Mouse (Mus musculus): ENCODE data around the gene Adgrv1. TPM values are rescaled to one million over a fixed set of nuclear protein-coding genes. Genes with fewer than 3 reads are reported as not detected.
A peak's percentile ranks its signal among the peaks of the same experiment; 100 is the strongest.

Adgrv1 gene
- polyA plus RNA-seq, 1 experiment from 2014 or later, result 11.5 TPM

DNA sequence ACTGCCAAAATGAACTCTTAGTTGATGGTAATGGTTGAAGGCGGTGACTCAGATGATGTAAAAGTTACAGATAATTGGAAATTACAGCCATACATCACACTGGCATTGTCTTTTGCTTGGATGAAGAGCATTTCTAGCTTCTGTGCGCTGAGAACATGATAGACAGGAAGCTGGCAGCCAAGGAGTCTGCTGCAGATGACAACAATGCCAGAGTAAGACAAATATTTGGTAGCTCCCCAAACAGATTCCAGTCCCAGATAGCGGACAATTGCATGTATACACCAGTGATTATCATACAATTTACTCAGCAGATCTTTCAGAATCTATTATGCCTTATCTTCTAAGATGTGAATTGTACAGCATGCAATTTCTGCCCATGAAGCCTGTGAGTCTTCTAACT is 409.2 kb downstream of the Adgrv1 start:
- Histone ChIP-seq H3K4me2 (ENCODE audit: low read length) (no peak overlapping the region), H3K4me1 (replicated peaks; ENCODE audit: control insufficient read depth, insufficient read depth, low read length) (no peaks in the 10 kb centered on the region), H3K9me3 (ENCODE audit: control insufficient read depth, low read length) (no peaks in the 10 kb centered on the region), H3K27me3 (replicated peaks; ENCODE audit: control insufficient read depth, insufficient read depth, low read length) (no peaks in the 10 kb centered on the region), H3K36me3 (ENCODE audit: control insufficient read depth, insufficient read depth) (no peaks in the 10 kb centered on the region), H3K27ac (ENCODE audit: low read length) (no peak overlapping the region), H3K9ac (replicated peaks; ENCODE audit: low read depth, low read length) (no peak overlapping the region), H3K4me3 (replicated peaks; ENCODE audit: low read length) (no peak overlapping the region)
- 73% methylated on average over 3 of the region's 3 CpGs for WGBS
- 0 out of 2 replicates have a peak, but pooled peaks have one; percentile 26 for ATAC-seq

DNA sequence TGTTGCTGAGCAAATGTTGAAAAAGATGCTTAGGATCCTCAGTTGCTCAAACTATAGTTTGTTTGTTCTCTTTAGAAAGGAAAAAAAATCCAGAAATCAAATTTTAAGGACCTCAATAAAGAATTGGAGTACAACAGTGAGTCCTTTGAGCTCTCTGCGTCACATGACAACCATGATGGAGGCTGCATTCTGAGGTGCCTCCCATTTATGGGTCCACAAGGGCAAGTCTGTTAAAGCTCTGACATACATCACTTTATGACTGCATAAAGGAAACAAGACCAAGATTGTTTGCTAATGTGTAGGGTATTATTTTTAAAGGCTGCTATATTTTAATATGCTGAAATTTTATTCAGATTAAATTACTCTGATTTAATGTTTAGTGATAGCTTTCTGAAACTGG is 410.6 kb downstream of the Adgrv1 start:
- no peaks in the 10 kb centered on the region for H3K27me3 ChIP-seq (replicated peaks; ENCODE audit: control insufficient read depth, insufficient read depth, low read length)
- H3K4me1 ChIP-seq (replicated peaks; ENCODE audit: control insufficient read depth, insufficient read depth, low read length), result no peaks in the 10 kb centered on the region
- no peak overlapping the region for H3K4me3 ChIP-seq (replicated peaks; ENCODE audit: low read length)
- no peak overlapping the region for H3K9ac ChIP-seq (replicated peaks; ENCODE audit: low read depth, low read length)
- no peak overlapping the region for H3K27ac ChIP-seq (ENCODE audit: low read length)
- H3K9me3 ChIP-seq (ENCODE audit: control insufficient read depth, low read length), result no peaks in the 10 kb centered on the region
- WGBS, result 95% methylated on average over 1 of the region's 1 CpGs
- no peak overlapping the region for H3K4me2 ChIP-seq (ENCODE audit: low read length)
- no peaks in the 10 kb centered on the region for H3K36me3 ChIP-seq (ENCODE audit: control insufficient read depth, insufficient read depth)
- no peak for ATAC-seq

DNA sequence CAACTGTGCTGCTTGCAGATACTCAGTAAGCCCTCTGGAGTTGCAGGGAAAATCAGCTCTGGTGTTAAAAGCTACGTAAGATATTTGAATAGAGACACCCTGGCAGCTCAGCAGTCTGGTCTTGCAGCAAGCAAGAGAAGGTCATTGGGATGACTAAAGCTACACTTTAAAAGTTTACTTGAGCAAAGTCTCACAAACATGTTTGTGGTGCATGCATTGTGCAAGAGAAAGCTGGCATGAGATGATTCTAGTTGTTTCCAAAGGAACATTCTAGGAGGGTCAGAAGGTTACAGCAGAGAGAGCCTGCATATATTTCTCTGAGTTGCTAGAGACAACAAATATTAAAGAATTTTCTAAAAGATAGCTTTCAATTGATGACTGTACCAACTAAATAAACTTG is 421.5 kb downstream of the Adgrv1 start:
- H3K27ac ChIP-seq (ENCODE audit: low read length), result no peak overlapping the region
- no peak for ATAC-seq
- WGBS, result 80% methylated on average over 1 of the region's 1 CpGs
- no peaks in the 10 kb centered on the region for H3K9me3 ChIP-seq (ENCODE audit: control insufficient read depth, low read length)
- H3K4me1 ChIP-seq (replicated peaks; ENCODE audit: control insufficient read depth, insufficient read depth, low read length), result no peaks in the 10 kb centered on the region
- no peak overlapping the region for H3K4me2 ChIP-seq (ENCODE audit: low read length)
- no peak overlapping the region for H3K9ac ChIP-seq (replicated peaks; ENCODE audit: low read depth, low read length)
- H3K4me3 ChIP-seq (replicated peaks; ENCODE audit: low read length), result no peak overlapping the region
- no peaks in the 10 kb centered on the region for H3K27me3 ChIP-seq (replicated peaks; ENCODE audit: control insufficient read depth, insufficient read depth, low read length)
- no peaks in the 10 kb centered on the region for H3K36me3 ChIP-seq (ENCODE audit: control insufficient read depth, insufficient read depth)

DNA sequence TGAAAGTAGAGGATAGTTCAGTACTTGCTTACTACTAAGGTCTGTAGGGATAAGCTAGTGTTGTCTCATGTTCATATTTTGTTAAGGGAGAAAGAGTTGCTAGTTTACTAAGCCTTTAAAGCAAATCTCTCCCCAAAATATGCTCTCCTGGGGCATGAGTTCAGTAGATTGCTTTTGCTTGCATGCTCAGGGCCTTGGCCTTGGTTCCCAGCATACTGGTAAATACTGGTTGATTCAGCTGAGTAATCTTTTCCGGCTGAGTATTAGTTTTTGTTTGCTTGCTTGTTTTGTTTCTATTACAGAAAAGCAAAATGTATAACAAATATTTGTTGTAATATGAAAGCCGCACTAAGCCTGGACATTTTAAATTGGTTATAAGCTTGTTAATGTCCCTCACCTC is 422.4 kb downstream of the Adgrv1 start:
- no peak for ATAC-seq
- WGBS, result 93% methylated on average over 2 of the region's 2 CpGs

DNA sequence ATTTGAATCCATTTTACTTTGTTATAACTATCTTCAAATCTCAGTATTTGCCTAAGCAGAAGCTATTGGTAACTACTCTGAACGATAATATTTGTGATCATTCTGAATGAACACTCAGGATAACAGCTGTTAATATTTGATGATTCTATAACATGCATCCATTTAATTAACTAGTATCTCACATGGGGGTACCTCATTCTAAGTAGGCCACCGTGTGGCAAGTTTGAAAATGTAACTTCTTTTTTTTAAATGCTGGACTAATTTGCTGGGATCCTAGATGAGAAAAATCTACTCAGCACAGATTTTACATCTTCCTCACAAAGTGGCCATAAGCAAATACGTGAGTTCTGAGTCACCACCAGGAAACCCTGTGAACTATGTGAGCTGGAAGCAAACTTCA is 423.1 kb downstream of the Adgrv1 start:
- H3K9me3 ChIP-seq (ENCODE audit: control insufficient read depth, low read length), result no peaks in the 10 kb centered on the region
- H3K4me2 ChIP-seq (ENCODE audit: low read length), result no peak overlapping the region
- ATAC-seq, result no peak
- H3K4me1 ChIP-seq (replicated peaks; ENCODE audit: control insufficient read depth, insufficient read depth, low read length), result no peaks in the 10 kb centered on the region
- no peak overlapping the region for H3K27ac ChIP-seq (ENCODE audit: low read length)
- H3K36me3 ChIP-seq (ENCODE audit: control insufficient read depth, insufficient read depth), result no peaks in the 10 kb centered on the region
- WGBS, result 85% methylated on average over 3 of the region's 3 CpGs
- H3K9ac ChIP-seq (replicated peaks; ENCODE audit: low read depth, low read length), result no peak overlapping the region
- no peaks in the 10 kb centered on the region for H3K27me3 ChIP-seq (replicated peaks; ENCODE audit: control insufficient read depth, insufficient read depth, low read length)
- no peak overlapping the region for H3K4me3 ChIP-seq (replicated peaks; ENCODE audit: low read length)

More for the DNA sequence above, 422.4 kb downstream of the Adgrv1 start:
- Histone ChIP-seq H3K4me1 (replicated peaks; ENCODE audit: control insufficient read depth, insufficient read depth, low read length) (no peaks in the 10 kb centered on the region), H3K4me3 (replicated peaks; ENCODE audit: low read length) (no peak overlapping the region), H3K27me3 (replicated peaks; ENCODE audit: control insufficient read depth, insufficient read depth, low read length) (no peaks in the 10 kb centered on the region), H3K9ac (replicated peaks; ENCODE audit: low read depth, low read length) (no peak overlapping the region), H3K4me2 (ENCODE audit: low read length) (no peak overlapping the region), H3K9me3 (ENCODE audit: control insufficient read depth, low read length) (no peaks in the 10 kb centered on the region), H3K36me3 (ENCODE audit: control insufficient read depth, insufficient read depth) (no peaks in the 10 kb centered on the region), H3K27ac (ENCODE audit: low read length) (no peak overlapping the region)

DNA sequence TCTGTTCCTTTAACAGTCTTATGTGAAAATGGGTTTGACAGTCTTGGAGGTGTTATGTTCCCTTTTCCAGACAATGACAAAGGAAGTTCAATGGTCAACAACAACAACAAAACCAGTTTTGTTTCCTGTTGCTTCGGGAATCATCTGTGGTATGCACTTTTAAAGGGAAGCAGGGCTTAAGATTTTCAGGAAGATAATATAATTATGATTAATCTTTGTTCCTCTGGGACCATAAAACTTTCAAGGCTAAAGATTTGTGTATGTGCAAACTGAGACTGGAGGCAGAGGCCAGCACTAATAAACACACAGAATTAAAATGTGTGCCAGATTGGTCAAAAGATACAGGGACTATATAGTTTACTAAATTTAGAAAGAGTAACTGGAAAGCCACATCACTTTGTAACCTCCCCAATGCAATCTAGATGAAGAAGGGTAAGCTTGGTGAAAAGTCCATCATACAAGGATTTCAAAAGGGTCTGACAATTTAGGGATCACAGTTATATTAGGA is 424.8 kb downstream of the Adgrv1 start:
- no peak for ATAC-seq
- H3K9ac ChIP-seq (replicated peaks; ENCODE audit: low read depth, low read length), result no peak overlapping the region
- WGBS, result 93% methylated on average over 1 of the region's 1 CpGs
- no peaks in the 10 kb centered on the region for H3K27me3 ChIP-seq (replicated peaks; ENCODE audit: control insufficient read depth, insufficient read depth, low read length)
- H3K9me3 ChIP-seq (ENCODE audit: control insufficient read depth, low read length), result no peaks in the 10 kb centered on the region
- H3K4me2 ChIP-seq (ENCODE audit: low read length), result no peak overlapping the region
- no peak overlapping the region for H3K27ac ChIP-seq (ENCODE audit: low read length)
- H3K36me3 ChIP-seq (ENCODE audit: control insufficient read depth, insufficient read depth), result no peaks in the 10 kb centered on the region
- H3K4me3 ChIP-seq (replicated peaks; ENCODE audit: low read length), result no peak overlapping the region
- H3K4me1 ChIP-seq (replicated peaks; ENCODE audit: control insufficient read depth, insufficient read depth, low read length), result no peaks in the 10 kb centered on the region

DNA sequence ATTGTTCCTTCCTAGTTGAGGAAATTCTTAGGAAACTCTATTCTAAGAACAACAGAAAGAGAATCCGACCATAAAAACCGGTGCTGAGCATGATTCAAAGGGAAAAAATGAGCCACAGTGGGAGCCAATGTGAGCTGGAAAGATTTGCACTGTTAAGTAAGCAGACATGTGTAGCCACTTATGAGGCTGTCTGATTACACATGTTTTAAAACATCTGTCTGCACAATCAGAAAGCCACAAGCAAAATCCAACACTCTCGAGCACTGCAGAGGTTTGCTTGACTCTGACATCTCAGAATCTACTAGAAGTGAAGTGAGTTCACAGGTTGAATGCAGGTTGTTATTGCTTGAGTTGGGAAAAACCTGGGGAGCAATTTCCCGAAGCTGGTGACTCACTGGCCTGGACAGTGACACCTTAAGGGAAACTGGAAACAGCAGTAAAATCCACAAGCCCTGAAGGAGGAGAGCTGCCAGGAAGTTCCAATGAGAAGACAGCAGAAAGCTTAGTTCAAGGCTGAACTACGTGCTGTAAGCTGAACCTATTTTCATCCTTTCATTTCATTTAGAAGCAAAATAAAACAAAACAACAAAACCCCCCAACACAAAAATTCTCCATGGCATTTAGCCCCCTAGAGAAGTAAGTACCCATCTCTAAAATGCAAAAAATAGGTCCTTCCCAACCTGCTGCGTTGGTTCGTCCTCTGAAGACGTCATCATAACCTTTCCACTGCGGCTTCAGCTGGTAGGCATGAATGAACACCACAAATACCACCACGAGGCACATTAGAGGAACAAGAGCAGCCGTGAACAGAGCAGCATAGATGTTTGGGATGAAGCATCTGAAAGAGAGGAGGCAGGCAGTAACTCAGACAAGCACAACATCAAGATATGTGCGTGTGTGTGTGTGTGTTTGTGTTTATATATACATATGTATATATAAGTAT is 450.7 kb downstream of the Adgrv1 start:
- H3K4me1 ChIP-seq (replicated peaks; ENCODE audit: control insufficient read depth, insufficient read depth, low read length), result 0 out of 2 replicates have a peak, but pooled peaks cover 2% of the 10 kb centered on the region
- H3K27me3 ChIP-seq (replicated peaks; ENCODE audit: control insufficient read depth, insufficient read depth, low read length), result no peaks in the 10 kb centered on the region
- H3K9ac ChIP-seq (replicated peaks; ENCODE audit: low read depth, low read length), result no peak overlapping the region
- H3K27ac ChIP-seq (ENCODE audit: low read length), result no peak overlapping the region
- no peak overlapping the region for H3K4me3 ChIP-seq (replicated peaks; ENCODE audit: low read length)
- H3K4me2 ChIP-seq (ENCODE audit: low read length), result no peak overlapping the region
- H3K36me3 ChIP-seq (ENCODE audit: control insufficient read depth, insufficient read depth), result no peaks in the 10 kb centered on the region
- no peaks in the 10 kb centered on the region for H3K9me3 ChIP-seq (ENCODE audit: control insufficient read depth, low read length)
- 80% methylated on average over 12 of the region's 12 CpGs for WGBS
- no peak for ATAC-seq

DNA sequence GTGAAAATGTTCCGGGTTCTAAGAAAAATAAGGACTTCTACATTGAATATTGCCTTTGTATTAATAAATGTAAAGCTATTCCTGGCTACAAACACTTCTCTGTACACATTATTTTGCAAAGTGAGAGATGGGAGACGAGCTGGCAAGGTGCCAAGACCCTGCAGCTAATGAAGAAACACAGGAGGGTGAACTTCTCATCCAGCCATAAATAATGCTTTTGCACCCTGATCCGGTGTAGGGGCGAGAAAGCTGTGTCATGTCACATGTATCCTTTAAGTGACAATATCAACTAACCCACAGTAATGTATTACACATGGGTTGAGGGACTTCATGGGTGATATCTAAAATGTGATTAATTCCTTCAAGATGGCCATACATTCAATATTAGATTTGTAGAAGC is 451.5 kb downstream of the Adgrv1 start:
- H3K9me3 ChIP-seq (ENCODE audit: control insufficient read depth, low read length), result no peaks in the 10 kb centered on the region
- no peaks in the 10 kb centered on the region for H3K36me3 ChIP-seq (ENCODE audit: control insufficient read depth, insufficient read depth)
- no peak overlapping the region for H3K27ac ChIP-seq (ENCODE audit: low read length)
- H3K27me3 ChIP-seq (replicated peaks; ENCODE audit: control insufficient read depth, insufficient read depth, low read length), result no peaks in the 10 kb centered on the region
- WGBS, result 21% methylated on average over 4 of the region's 4 CpGs
- no peak overlapping the region for H3K4me3 ChIP-seq (replicated peaks; ENCODE audit: low read length)
- H3K4me2 ChIP-seq (ENCODE audit: low read length), result no peak overlapping the region
- H3K9ac ChIP-seq (replicated peaks; ENCODE audit: low read depth, low read length), result no peak overlapping the region
- 0 out of 2 replicates have a peak, but pooled peaks have one; percentile 23 for ATAC-seq
- 0 out of 2 replicates have a peak, but pooled peaks cover 2% of the 10 kb centered on the region for H3K4me1 ChIP-seq (replicated peaks; ENCODE audit: control insufficient read depth, insufficient read depth, low read length)

DNA sequence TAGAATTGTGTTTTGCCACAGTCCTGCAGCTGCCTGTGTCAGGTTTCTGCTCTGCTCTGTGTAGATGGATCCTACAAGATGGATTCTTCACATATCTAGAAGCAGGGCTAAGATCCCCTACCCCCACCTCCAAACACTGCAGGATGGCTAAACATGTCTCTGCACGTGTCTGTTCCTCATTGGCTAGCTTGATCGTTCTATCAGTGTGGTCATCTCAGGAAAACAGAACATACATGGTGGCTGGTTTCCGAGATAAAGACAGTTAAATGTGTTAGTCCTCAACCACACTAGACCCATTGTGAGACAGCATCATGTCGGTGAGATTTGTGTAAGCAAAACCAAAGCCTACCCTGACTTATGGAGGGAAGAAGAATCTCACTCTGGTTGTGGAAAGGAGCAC is 456.1 kb downstream of the Adgrv1 start:
- WGBS, result 93% methylated on average over 4 of the region's 4 CpGs
- H3K9ac ChIP-seq (replicated peaks; ENCODE audit: low read depth, low read length), result no peak overlapping the region
- no peaks in the 10 kb centered on the region for H3K9me3 ChIP-seq (ENCODE audit: control insufficient read depth, low read length)
- ATAC-seq, result no peak
- 0 out of 2 replicates have a peak, but pooled peaks cover 2% of the 10 kb centered on the region for H3K4me1 ChIP-seq (replicated peaks; ENCODE audit: control insufficient read depth, insufficient read depth, low read length)
- no peak overlapping the region for H3K4me3 ChIP-seq (replicated peaks; ENCODE audit: low read length)
- no peaks in the 10 kb centered on the region for H3K36me3 ChIP-seq (ENCODE audit: control insufficient read depth, insufficient read depth)
- no peaks in the 10 kb centered on the region for H3K27me3 ChIP-seq (replicated peaks; ENCODE audit: control insufficient read depth, insufficient read depth, low read length)
- no peak overlapping the region for H3K4me2 ChIP-seq (ENCODE audit: low read length)
- no peak overlapping the region for H3K27ac ChIP-seq (ENCODE audit: low read length)
